Mouse (Mus musculus) forebrain, embryonic 13.5 days (tissue): ENCODE measurements around the gene Mrvi1. TPM values are rescaled to one million over a fixed set of nuclear protein-coding genes. Genes with fewer than 3 reads are reported as not detected.

ENCODE experiments used
- ATAC-seq: fragments of 200-750 bp; cut with Nextera tagmentation; 2 replicates; pipeline ENCODE4 v1.8.0; 2017
- H3K27ac ChIP-seq: fragments of 300-500 bp; sonication (generic); 2 replicates; pipeline ENCODE4 v1.5.1; 2015; ENCODE audit warnings: inconsistent platforms, mild to moderate bottlenecking, moderate library complexity
- H3K27me3 ChIP-seq: fragments of 300-500 bp; sonication (generic); 2 replicates; pipeline ENCODE4 v1.6.1; 2015; ENCODE audit warnings: mild to moderate bottlenecking, inconsistent platforms
- H3K36me3 ChIP-seq: fragments of 300-500 bp; sonication (generic); 2 replicates; pipeline ENCODE4 v1.6.1; 2015; ENCODE audit warnings: mild to moderate bottlenecking, inconsistent platforms; ENCODE audit not compliant: poor library complexity, severe bottlenecking
- H3K4me1 ChIP-seq: fragments of 300-500 bp; sonication (generic); 2 replicates; pipeline ENCODE4 v1.6.1; 2015; ENCODE audit warnings: inconsistent platforms
- H3K4me2 ChIP-seq: fragments of 300-500 bp; sonication (generic); 2 replicates; pipeline ENCODE4 v1.6.1; 2015; ENCODE audit warnings: inconsistent platforms, mild to moderate bottlenecking, moderate library complexity
- H3K4me3 ChIP-seq: fragments of 300-500 bp; sonication (generic); 2 replicates; pipeline ENCODE4 v1.5.1; 2015; ENCODE audit warnings: mild to moderate bottlenecking, inconsistent platforms
- H3K9ac ChIP-seq: fragments of 300-500 bp; sonication (generic); 2 replicates; pipeline ENCODE4 v1.6.1; 2015; ENCODE audit warnings: mild to moderate bottlenecking, inconsistent platforms
- H3K9me3 ChIP-seq: fragments of 300-500 bp; sonication (generic); replicated peaks from 2 replicates; pipeline ENCODE4 v1.6.1; 2016; ENCODE audit warnings: inconsistent platforms
- WGBS: fragments of 180-500 bp; shearing (Covaris S2); methylation state at CpG from one replicate; pipeline ENCODE4 v1.1.7; 2015; 5-methylcytosine and 5-hydroxymethylcytosine counted together
- polyA plus RNA-seq: library from polyadenylated mRNA; unstranded; fragments of >200 nt; fragmentation: Nextera tagmentation; extraction: Ambion mirVana; gene quantifications from 2 replicates; pipeline ENCODE4 v1.2.1, GENCODE M21; 2015

Mrvi1 gene
- polyA plus RNA-seq, 1 experiment from 2014 or later: 0.58 TPM

- no peak for ATAC-seq
- Histone ChIP-seq H3K9ac (no peak overlapping the region), H3K4me3 (no peak overlapping the region), H3K27me3 (no peaks in the 10 kb centered on the region), H3K9me3 (no peaks in the 10 kb centered on the region), H3K4me1 (no peaks in the 10 kb centered on the region), H3K4me2 (no peak overlapping the region), H3K36me3 (peaks cover 30% of the 10 kb centered on the region), H3K27ac (no peak overlapping the region)
- WGBS: 84% methylated on average over 1 of the region's 1 CpGs
Measured at GRCm38 (mm10) chr7:110833024-110833423, 149.2 kb downstream of the Mrvi1 start.

- Histone ChIP-seq H3K4me2 (no peak overlapping the region), H3K27me3 (no peaks in the 10 kb centered on the region), H3K9ac (no peak overlapping the region), H3K4me3 (no peak overlapping the region), H3K36me3 (peaks cover 43% of the 10 kb centered on the region), H3K4me1 (no peaks in the 10 kb centered on the region), H3K9me3 (no peaks in the 10 kb centered on the region), H3K27ac (no peak overlapping the region)
- WGBS: 92% methylated on average over 8 of the region's 8 CpGs
- no peak for ATAC-seq
Measured at GRCm38 (mm10) chr7:110823995-110824953, 158.0 kb downstream of the Mrvi1 start.

GRCm38 (mm10) chr7:110823593-110823992 lies 158.7 kb downstream of the Mrvi1 start:
- Histone ChIP-seq H3K4me2 (no peak overlapping the region), H3K9ac (no peak overlapping the region)
- WGBS: 84% methylated on average over 4 of the region's 4 CpGs

GRCm38 (mm10) chr7:110823076-110823475 lies 159.2 kb downstream of the Mrvi1 start:
- Histone ChIP-seq H3K27ac (no peak overlapping the region), H3K4me2 (no peak overlapping the region), H3K27me3 (no peaks in the 10 kb centered on the region), H3K4me1 (no peaks in the 10 kb centered on the region), H3K36me3 (peaks cover 33% of the 10 kb centered on the region), H3K9me3 (no peaks in the 10 kb centered on the region), H3K4me3 (no peak overlapping the region), H3K9ac (no peak overlapping the region)
- no peak for ATAC-seq
- WGBS: 92% methylated on average over 8 of the region's 8 CpGs

More at GRCm38 (mm10) chr7:110823593-110823992, 158.7 kb downstream of the Mrvi1 start:
- Histone ChIP-seq H3K4me3 (no peak overlapping the region), H3K9me3 (no peaks in the 10 kb centered on the region), H3K4me1 (no peaks in the 10 kb centered on the region), H3K36me3 (peaks cover 36% of the 10 kb centered on the region), H3K27me3 (no peaks in the 10 kb centered on the region), H3K27ac (no peak overlapping the region)
- no peak for ATAC-seq

GRCm38 (mm10) chr7:110822055-110822454 lies 160.2 kb downstream of the Mrvi1 start:
- 79% methylated on average over 4 of the region's 4 CpGs for WGBS
- ATAC-seq: no peak
- no peaks in the 10 kb centered on the region for H3K9me3 ChIP-seq

GRCm38 (mm10) chr7:110821653-110822052 lies 160.6 kb downstream of the Mrvi1 start:
- Histone ChIP-seq H3K36me3 (peaks cover 29% of the 10 kb centered on the region), H3K4me2 (no peak overlapping the region), H3K4me3 (no peak overlapping the region), H3K4me1 (no peaks in the 10 kb centered on the region), H3K27me3 (no peaks in the 10 kb centered on the region), H3K9me3 (no peaks in the 10 kb centered on the region), H3K9ac (no peak overlapping the region), H3K27ac (no peak overlapping the region)
- 77% methylated on average over 3 of the region's 3 CpGs for WGBS
- ATAC-seq: no peak

More at GRCm38 (mm10) chr7:110822055-110822454, 160.2 kb downstream of the Mrvi1 start:
- Histone ChIP-seq H3K36me3 (peaks cover 29% of the 10 kb centered on the region), H3K27me3 (no peaks in the 10 kb centered on the region), H3K27ac (no peak overlapping the region), H3K4me3 (no peak overlapping the region), H3K4me2 (no peak overlapping the region), H3K9ac (no peak overlapping the region), H3K4me1 (no peaks in the 10 kb centered on the region)

GRCm38 (mm10) chr7:110821068-110821467 lies 161.2 kb downstream of the Mrvi1 start:
- Histone ChIP-seq H3K4me1 (no peaks in the 10 kb centered on the region), H3K36me3 (peaks cover 29% of the 10 kb centered on the region), H3K27ac (no peak overlapping the region), H3K9me3 (no peaks in the 10 kb centered on the region), H3K4me3 (no peak overlapping the region), H3K4me2 (no peak overlapping the region), H3K9ac (no peak overlapping the region), H3K27me3 (no peaks in the 10 kb centered on the region)
- ATAC-seq: no peak
- 64% methylated on average over 5 of the region's 5 CpGs for WGBS

- Histone ChIP-seq H3K9me3 (no peaks in the 10 kb centered on the region), H3K36me3 (peaks cover 15% of the 10 kb centered on the region), H3K4me3 (no peak overlapping the region), H3K4me1 (no peaks in the 10 kb centered on the region), H3K27ac (no peak overlapping the region), H3K27me3 (no peaks in the 10 kb centered on the region), H3K9ac (no peak overlapping the region), H3K4me2 (no peak overlapping the region)
- no peak for ATAC-seq
- 92% methylated on average over 11 of the region's 11 CpGs for WGBS
Measured at GRCm38 (mm10) chr7:110818787-110819350, 163.4 kb downstream of the Mrvi1 start.

Other genes with a start within 250 kb of the Mrvi1 start
- 1.5 TPM in 2 replicates for gene Ampd3, start 214.3 kb downstream of the Mrvi1 start, polyA plus RNA-seq
- 28.8 TPM in 2 replicates for gene Rnf141, start 138.0 kb downstream of the Mrvi1 start, polyA plus RNA-seq
- 2.5 and 2.9 TPM in 2 replicates for gene Lyve1, start 119.2 kb downstream of the Mrvi1 start, polyA plus RNA-seq
- gene Ctr9, start 46.5 kb upstream of the Mrvi1 start, polyA plus RNA-seq: 89.4 and 89.8 TPM in 2 replicates
- 1,138 and 1,216 TPM in 2 replicates for gene Eif4g2, start 100.6 kb upstream of the Mrvi1 start, polyA plus RNA-seq